Mouse (Mus musculus): ENCODE measurements around the gene Lsm12. TPM values are rescaled to one million over a fixed set of nuclear protein-coding genes. Genes with fewer than 3 reads are reported as not detected.

The Lsm12 gene
- 10 to 100 TPM; 83.5 to 83.6 TPM for total RNA-seq (2021)
- long read RNA-seq, experiment 1, transcript Lsm12-201 (5 exons, 2,256 nt) = major isoform, 6 of 6 reads
- long read RNA-seq, experiment 1, partial matches to known transcripts = 0 of 6 reads
- long read RNA-seq, experiment 1, other reads (novel, unspliced or antisense) = 0 of 6 reads
- long read RNA-seq, experiment 2, transcript Lsm12-201 (5 exons, 2,256 nt) = major isoform, 34 of 40 reads
- long read RNA-seq, experiment 2, partial matches to known transcripts = 0 of 40 reads
- long read RNA-seq, experiment 2, other reads (novel, unspliced or antisense) = 6 of 40 reads

DNA sequence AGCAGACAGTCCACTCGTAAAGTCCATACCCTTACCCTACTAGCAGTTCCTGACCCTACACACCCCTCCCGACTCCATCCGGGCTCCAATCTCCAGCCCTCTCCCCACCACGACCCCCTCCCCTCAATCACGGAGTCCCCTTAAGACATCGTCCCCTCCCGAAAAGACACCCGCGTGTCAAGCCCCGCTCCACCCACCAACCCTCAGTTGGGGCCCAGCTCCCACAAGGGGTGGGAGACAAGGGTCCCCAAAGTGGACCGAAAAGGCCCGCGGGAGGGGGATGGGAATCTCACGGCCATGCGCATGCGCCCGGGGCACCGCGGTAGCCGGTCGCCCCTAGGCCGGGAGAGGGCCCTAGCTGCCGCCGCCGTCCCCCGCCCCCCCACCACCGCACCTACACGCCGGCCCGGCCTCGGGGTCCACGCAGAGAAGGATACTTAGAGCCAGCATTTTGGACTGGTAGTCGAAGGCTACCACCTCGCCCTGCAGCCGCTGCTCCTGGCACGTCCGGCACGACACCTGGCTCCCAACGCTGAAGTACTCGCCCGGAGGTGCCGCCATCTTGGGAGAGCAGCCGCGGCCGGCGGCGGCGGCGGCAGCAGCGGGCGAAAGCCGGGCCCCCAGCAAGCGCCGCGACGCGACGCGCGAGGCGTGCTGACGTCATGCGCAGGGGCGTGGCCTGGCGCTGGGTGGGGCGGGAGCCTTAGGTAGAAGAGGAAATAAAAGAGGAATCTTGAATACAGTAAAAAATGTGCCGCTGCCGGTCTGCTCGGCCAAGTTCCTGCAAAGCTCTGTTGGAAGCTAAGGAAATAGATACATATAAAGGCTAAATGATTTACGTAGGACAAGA is at the start of gene Lsm12:
Gene Lsm12, minus strand, starts transcription at position 651 of the 850 bp plus-strand sequence.
- DNase-seq (ENCODE audit: low spot score in 2 of 2) = peak; percentile 89 to 92

DNA sequence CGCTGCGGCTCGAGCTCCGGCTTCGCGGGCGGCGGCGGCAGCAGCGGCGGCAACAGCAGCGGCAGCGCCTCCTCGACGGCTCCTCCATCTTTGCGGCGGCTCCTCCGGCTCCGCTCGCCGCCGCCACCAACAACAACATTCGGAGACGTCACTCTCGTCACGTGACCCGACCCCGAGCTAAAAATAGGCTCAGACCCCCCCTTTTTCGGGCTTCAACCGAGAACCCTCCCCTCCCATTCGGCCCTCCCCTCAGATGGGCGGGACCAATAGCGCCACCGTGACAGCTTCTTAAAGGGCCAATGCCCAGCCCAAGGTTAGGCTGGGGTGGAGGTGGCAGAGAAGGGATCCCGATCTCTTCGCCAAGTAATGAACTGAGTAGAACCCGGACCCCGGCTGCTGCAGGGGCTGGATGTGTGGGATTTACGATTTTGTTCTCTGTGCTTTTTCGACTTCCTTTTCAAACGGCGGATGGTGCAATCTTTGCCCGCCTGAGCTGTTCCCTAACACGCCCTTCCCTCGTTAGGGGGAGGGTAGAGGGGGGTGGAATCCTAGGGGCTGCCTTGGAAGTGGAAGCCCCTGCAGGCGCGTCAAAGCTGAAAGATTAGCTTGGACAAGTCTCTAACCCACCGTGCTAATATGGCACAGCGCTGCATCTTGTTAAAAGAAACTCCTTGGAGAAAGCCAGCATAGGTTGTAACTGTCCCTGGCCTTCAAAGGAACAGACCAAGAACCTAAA is 45.1 kb upstream of the Lsm12 start, which contains the start of gene Hdac5:
Gene Hdac5, minus strand, starts transcription at position 161 of the 736 bp plus-strand sequence.
- DNase-seq (ENCODE audit: low spot score in 2 of 2) = peak; percentile 89 to 97

DNA sequence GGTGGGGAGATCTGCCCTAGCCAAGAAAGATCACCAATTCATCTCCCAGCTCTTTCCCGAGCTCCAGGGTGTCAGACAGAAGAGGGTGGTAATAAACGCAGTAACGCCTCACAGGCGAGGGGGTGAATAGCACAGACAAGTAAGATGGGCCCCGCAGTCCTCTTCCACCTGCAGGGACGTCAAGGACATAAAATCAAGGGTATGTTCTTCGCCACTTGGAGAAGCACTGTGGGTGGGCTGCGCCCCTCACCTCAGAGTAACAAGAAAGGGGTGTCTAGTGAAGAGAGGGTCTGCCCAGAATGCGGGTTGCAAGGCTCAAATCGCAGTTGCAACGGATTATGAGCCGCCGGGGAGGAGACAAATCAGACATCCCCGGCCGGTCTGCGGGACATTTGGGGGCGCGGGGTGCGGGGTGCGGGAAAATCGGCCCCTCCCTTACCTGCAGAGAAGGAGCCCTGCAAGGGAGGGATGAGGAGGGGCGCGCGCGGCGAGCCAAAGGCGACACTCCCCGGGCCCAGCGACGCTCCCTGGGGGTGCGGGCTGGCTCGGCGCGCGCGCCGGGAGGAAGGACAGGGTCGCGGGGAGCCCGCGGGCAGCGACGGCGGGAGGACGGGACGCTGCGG is 44.3 kb upstream of the Lsm12 start:
- DNase-seq (ENCODE audit: low spot score in 2 of 2) = no peak

DNA sequence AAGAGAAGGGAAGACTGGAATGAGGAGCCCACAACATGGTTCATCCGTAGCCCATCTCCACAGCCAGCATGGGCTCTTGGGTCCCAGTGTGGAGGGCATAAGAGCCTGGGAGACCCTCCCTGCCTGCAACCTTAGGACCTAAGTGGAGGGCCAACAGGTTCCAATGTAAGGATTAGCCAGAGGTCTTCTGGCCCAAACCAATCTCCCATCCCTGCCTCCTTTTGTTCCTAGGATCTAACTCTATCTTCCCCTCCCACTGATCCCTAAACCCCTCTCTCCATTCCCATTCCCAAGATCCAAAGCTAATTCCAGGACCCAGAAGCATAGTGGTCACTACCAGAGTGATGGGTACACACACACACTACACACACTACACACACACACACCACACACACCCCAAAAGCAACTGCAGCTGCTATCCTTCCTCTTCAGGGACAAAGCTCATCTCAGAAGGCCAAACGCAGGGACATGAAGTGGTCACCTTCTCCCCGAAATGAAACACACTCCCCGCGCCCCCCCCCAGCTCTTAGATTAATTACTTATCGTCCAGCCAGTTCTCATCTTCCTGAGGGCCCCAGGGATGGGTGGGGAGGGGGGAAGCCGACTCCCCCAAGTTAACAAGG is 43.7 kb upstream of the Lsm12 start:
- no peak for DNase-seq (ENCODE audit: low spot score in 2 of 2)

DNA sequence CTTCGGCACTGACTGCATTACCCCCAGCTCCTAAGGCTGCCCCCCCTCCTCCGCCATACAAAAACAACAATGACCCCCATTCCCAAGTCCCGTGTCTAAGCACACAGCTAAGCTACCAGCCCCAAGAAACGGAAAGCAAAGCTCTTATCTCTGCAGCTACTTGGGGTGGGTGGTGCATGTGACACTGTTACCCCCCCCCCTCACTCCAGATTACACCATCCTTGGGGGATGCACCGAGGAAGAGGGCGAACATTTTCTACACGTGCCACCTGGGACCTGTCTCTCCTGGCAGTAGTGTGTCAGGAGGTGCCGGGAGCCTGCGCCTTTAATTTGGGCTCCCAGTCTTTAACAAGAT is 43.1 kb upstream of the Lsm12 start:
- DNase-seq (ENCODE audit: low spot score in 2 of 2) = no peak

DNA sequence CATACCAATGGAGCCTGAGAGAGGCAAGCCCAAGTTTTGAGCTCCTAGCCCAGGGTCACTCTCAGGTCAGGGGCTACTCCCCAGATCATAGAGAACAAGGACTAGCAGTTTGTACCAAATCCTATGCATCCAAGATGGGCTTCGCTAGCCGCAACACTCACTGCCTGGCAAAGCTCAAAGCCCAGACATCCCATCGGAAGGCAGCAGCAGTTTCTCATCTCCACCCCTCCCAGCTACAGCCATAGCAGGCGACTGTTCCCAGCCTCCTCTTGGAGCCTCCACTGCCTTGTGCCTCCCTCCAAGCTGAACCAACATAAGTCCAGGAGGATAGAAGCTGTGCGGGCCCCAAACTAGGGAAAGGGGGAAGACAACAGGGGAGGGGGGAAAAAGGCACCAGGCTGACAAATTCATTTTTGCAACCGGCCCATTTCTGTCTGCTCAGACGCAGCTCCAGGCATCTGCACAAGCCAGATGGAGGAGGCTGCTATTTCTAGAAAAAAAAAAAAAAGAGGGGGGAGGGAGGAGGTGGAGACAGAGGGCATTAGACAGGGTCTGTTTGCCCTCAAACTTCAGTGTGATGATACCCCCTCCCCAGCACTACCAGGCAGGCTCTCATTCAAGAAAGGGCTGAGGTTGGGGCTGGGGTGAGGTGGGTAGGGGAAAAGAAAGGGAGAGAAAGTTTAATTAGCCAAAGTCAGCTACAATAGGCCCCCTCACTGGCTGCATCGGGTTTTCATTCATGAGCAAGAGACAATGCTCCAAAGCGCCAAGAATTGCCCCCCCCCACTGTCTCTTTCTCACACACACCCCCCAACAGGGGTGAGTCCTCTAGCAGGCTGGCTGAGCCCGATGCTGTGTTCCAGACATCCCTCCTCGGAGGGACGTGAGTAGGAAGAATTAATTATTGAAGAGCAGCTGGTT is 42.4 kb upstream of the Lsm12 start:
- no peak for DNase-seq (ENCODE audit: low spot score in 2 of 2)

DNA sequence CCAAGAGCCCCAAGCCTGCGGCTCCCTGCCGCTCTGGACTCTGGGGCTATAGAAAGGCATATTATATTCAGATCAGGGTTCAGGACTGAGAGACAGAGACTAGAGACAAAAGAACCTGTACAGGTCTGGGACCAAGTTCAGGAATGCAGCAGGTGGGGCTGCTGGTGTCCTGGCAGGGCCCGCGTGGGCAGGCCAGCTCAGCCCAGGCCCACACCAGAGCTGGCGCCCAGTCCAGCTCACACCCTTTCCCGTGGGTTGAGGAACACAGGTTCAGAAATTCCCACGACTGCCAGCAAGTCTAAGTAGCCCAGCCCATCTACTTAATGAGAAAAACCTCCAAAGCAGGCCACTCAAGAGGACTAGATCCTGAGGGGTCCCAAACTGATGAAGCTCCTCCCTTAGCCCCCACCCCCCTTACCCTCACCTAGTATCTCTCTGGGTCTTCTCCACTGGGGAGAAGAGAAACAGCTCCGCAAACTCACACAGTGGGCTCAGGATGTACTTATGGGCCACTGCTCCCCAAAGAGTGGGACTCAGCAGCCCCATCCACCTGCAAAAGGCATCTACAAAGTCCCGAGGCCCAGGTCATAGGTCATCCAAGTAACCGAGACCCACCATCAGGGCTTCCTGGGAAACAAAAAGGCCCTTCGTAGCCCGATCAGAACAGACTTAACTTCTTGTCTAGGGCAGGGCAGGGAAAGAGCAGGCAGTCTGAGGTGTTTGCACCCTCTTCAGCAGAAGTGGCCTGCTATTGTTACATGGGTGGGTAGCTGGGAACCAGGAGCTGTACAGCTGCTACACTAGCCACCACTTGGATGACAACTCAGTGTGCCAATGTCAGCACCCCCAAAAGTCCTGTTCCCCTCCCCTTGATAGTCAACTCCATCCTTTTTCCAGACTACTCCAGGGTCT is 41.2 kb upstream of the Lsm12 start:
- no peak for DNase-seq (ENCODE audit: low spot score in 2 of 2)

DNA sequence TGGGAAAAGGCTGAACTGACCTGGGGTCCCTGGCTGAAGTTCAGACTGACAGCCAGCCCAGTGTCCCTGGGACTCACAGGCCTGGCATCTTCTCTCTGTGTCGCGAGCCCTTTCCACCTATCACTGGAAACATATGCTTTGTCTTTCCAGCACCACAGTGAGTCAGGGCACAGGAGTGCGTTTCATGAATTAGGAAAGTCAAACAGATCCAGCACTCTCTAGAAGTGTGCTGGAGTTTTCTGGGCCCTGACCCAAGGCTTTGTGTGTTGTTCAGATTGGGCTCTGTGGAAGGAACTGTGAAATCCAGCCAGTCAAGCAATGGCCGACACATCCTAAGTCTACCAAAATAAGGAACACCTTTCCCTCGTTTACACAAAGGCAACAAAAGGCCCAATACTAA is 40.1 kb upstream of the Lsm12 start:
- no peak for DNase-seq (ENCODE audit: low spot score in 2 of 2)

DNA sequence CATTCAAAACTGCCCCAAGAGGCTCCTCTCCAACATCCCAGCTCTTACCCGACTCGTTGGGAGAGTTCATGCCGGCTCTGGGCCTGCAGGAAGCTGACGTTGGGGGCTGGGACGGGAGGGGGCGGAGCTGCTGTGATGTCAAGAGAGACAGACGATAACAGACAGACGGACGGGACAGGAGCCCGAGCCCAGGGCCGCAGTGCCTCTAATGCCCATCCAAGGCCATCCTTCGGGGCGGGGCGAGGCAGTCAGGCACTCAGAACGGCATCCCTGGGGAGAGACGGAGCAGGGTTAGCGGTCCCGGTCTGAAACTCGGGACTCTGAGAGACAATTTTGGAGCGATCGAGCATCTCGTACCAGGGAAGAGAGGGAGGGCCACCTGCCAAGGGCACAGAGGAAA is 39.6 kb upstream of the Lsm12 start:
- DNase-seq (ENCODE audit: low spot score in 2 of 2) = no peak

DNA sequence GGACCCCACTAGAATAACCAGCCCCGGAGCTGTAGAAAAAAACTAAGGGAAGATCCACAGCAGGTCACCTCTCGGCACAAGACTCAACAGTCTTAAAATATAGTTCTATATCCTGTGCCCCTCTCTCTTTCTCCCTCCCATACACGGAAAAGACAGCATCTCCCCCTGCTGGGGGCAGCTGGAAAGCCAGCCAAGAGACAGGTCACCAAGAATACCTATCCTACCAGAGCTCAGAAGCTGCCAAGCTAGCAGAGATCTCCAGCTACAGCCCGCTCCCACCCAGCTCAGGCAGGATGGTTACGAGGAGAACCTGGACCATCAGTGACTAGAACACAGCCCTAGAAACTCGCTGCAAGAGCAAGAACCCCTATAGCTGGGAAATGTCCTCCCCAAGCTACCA is 38.1 kb upstream of the Lsm12 start:
- DNase-seq (ENCODE audit: low spot score in 2 of 2) = no peak

DNA sequence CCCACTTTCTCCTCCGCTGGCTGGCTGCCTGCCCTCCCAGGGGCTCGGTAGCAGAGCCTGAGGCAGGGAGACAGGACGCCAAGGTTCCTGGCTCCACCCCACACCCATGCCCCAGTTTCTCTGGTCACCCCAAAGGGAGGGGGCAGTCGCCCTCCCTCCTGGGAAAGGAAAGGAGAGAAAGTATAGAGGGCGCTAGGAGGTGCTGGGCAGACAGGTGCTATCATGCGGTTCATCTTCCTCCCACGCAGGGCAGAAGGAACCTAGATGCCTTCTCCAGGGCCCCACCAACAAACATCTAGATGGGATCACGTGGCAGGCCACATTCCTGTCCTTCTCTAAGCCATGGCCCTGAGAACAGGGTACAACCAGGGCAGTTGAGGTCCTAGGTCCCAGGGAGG is 36.9 kb upstream of the Lsm12 start:
- no peak for DNase-seq (ENCODE audit: low spot score in 2 of 2)

DNA sequence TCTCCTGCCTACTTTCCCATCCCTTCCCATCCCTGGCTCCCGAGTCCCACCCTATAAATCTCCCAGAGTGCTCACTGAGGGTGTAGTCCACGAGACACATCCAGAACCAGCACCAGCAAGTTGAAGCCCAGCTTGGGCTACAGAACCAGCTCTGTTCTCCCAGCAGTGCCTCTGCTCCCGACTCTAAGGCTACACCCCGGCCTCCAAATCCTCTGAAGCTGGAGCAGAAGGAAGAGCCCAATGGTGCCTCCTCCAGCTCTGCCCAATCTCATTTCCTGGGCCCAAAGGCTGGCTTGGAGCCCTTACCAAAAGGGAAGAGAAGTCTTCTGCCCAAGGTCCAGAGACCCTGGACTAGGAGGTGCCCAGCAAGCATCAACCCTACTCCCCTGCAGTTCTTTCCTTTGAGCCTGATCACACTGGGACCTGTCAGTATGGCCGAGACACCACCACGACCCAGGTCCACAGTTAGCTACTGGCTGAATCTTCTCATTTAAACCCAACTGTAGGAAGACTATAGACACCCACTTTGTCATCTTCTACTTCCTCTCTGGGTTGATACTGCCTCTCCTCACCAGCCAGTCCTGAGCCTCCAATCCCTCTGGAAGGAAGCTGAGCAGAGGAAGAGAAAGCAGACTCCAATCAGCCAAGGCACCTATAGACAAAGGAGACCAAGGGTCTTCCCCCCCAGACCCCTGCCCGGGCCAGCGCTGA is 36.3 kb upstream of the Lsm12 start:
- no peak for DNase-seq (ENCODE audit: low spot score in 2 of 2)

DNA sequence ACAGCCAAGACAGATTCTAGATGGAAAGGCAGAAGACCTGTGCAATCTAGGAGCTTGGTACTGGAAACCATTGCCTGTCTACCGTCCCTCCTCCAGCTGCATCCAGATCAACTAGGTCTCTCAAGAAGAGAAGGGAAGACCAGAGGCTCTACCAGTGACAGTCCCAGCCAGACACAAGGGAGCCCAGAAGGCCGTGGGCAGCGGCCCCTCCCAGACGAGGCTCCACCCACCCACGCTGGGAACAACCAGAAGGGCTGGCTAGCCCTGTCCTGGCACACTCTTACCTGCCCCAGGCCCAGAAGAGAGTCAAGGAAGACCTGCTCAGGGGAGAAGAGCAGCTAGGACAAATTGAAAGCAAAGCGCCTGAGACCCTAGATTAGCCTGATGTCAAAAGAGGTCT is 35.4 kb upstream of the Lsm12 start:
- DNase-seq (ENCODE audit: low spot score in 2 of 2) = no peak

DNA sequence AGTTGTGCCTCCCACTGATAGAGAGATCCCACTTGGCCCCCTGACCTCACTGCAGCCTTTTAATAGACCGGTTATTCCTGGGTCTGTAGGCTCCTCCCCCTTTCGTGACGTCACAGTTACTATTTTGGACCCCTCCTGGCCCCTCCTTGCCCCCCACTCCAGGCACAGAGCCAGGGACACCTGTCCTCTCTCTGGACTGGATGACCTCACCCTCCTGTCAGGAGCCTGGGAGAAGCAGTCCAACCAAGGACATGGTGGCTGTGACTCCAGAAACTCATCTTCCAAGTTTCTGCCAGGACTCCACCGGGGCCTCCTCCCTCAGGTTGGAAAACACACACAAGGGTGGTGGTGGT is 34.9 kb upstream of the Lsm12 start:
- DNase-seq (ENCODE audit: low spot score in 2 of 2) = no peak

DNA sequence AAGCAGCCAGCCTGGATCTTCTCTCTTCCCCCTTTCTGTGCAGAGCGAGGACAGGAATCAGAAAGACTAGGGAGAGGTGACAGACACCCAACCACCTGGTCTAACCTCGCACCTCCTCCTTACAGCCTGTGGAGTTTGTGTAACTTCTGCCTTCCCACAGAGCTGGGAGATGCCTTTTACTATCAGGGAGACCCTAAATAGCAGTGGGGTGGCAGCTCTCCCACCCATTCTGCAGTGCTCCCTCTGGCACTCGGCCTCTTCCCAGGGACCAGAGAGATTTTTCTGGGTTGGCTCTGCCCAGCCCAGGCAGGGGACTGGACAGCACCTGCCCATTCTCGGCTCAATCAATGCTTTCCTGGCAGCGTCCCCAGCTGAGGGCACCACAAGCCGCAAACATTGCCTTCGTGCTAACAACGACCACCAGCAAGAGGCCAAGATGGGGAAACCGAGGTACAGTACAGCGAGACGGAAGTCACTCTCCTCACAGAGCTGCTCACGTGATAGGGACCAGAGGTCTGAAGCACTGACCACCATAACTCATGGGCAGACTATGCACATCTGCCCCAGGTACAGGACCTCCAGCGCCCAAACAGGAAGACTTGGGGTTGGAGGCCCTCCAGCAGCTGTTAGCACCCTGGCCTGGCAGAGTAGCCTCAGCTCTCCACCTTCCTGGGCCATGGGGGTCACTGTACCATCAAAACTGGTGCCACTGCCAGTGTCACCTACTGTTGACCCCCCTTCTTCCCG is 34.3 kb upstream of the Lsm12 start:
- no peak for DNase-seq (ENCODE audit: low spot score in 2 of 2)

DNA sequence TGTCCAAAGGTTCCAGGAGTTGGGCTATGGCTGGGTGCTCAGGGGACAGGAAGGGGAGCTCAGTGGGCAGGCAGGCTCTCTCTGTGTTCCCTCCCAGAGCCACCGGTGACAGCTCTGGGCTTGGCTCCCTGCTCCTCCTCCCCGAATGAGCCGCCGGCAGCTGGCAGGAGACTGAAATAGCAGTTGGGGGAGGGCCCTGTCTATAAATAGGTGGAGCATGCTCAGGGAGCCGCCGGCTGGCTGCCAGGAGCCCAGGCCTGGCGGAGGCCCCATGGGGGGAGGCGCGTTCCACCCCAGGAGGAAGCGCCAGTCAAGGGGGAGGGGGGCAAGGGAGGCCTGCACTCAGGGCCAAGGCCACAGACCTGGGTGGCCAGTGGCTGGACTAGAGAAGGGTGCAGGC is 33.7 kb upstream of the Lsm12 start:
- peak; percentile 71 to 87 for DNase-seq (ENCODE audit: low spot score in 2 of 2)

DNA sequence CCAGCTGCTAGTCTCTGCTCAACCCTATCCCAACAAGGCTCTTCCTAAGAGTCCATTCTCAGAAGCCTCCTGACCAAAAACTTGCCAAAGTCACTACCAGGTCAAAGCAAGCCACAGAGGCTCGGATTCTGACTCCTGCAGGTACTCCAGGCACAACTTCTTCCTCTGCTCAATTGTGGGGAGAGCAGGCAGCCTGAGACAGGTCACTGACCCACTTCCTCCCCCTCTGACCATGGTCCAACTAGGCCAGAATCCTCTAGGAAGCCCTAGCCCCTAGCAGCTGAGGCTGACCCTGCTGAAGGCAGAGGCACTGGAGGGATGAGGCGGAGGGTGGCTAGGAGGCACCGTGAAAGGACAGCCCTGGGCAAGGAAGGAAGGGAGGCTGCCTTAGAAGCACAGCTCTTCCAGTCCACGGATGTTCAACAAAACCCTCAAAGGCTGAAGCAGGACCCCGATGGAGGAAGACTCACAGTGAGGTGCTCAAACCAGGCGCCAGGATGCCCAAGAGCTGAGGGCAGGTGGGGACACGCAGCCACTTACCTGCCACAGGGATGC is 32.9 kb upstream of the Lsm12 start:
- no peak for DNase-seq (ENCODE audit: low spot score in 2 of 2)
